Mouse (Mus musculus): Measurements from ENCODE around the gene Ppcdc. TPM values are rescaled to one million over a fixed set of nuclear protein-coding genes. Genes with fewer than 3 reads are reported as not detected.

Ppcdc gene
- 10.7 and 11.5 TPM in 2 replicates for polyA plus RNA-seq (2015; fragmentation: Nextera tagmentation; extraction: Ambion mirVana)

- WGBS (ENCODE audit: insufficient replicate concordance): 2% methylated on average over 32 of the region's 32 CpGs
- H3K4me1 ChIP-seq (ENCODE audit: insufficient read depth): peaks cover 16% of the 10 kb centered on the region
- TF ChIP-seq CTCF (IDR thresholded peaks at IDR 0.05; ENCODE audit: low read depth): no peak
- peak; percentile 53 for TF ChIP-seq EP300 (IDR thresholded peaks at IDR 0.05; ENCODE audit: low read depth)
- DNase-seq (peak; percentile 91), ATAC-seq (peak; percentile 97)
- H3K27me3 ChIP-seq (ENCODE audit: insufficient read depth, low read length): no peaks in the 10 kb centered on the region
- peak within 1 kb of the TSS; percentile 58 for H3K4me3 ChIP-seq (ENCODE audit: low read depth, low read length)
- peak within 1 kb of the TSS; percentile 77 for H3K4me2 ChIP-seq (ENCODE audit: low read depth, low read length)
- peak within 1 kb of the TSS; percentile 77 for H3K27ac ChIP-seq (ENCODE audit: low read depth)
- H3K9ac ChIP-seq (replicated peaks): peak within 1 kb of the TSS; percentile 67
- no peaks in the 10 kb centered on the region for H3K9me3 ChIP-seq (ENCODE audit: low read length)
- no peaks in the 10 kb centered on the region; the same call in 1 of the 2 replicates for H3K36me3 ChIP-seq (replicated peaks; ENCODE audit: insufficient read depth, low read length)
These were observed at the start of gene Ppcdc for GRCm38 (mm10) chr9:57439522-57440295. Ppcdc (minus strand) TSS chr9:57440124.

GRCm38 (mm10) chr9:57487807-57488206 is 47.9 kb upstream of the Ppcdc start:
- Histone ChIP-seq H3K4me2 (ENCODE audit: low read depth, low read length) (no peak overlapping the region), H3K36me3 (replicated peaks; ENCODE audit: insufficient read depth, low read length) (no peaks in the 10 kb centered on the region), H3K4me1 (ENCODE audit: insufficient read depth) (no peaks in the 10 kb centered on the region), H3K27ac (ENCODE audit: low read depth) (no peak overlapping the region), H3K9me3 (ENCODE audit: low read length) (no peaks in the 10 kb centered on the region), H3K9ac (replicated peaks) (no peak overlapping the region), H3K27me3 (ENCODE audit: insufficient read depth, low read length) (no peaks in the 10 kb centered on the region), H3K4me3 (ENCODE audit: low read depth, low read length) (no peak overlapping the region)
- DNase-seq (no peak), ATAC-seq (no peak)
- 50% methylated on average over 7 of the region's 7 CpGs for WGBS (ENCODE audit: insufficient replicate concordance)
- TF ChIP-seq CTCF (IDR thresholded peaks at IDR 0.05; ENCODE audit: low read depth) (no peak), EP300 (IDR thresholded peaks at IDR 0.05; ENCODE audit: low read depth) (no peak)

DNA sequence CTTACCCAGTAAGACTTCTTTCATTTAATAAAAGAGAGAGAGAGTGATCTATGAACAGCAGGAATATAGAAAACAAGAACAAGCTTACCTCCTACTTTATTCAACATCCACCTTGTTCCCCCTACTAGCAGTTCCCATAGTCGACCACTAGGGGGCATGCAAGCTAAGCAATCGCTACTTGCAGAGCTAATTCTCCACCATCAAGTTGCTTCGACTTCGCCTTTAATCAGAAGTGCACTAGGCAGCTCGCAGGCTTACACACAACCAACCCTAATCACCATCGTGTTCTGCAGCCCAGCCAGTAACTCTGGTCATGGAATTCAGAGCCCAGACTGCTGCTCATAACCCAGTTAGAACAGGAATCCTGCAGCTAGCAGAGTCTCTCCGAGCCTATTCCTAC is 45.9 kb upstream of the Ppcdc start:
- Histone ChIP-seq H3K27me3 (ENCODE audit: insufficient read depth, low read length) (no peaks in the 10 kb centered on the region), H3K9ac (replicated peaks) (no peak overlapping the region), H3K36me3 (replicated peaks; ENCODE audit: insufficient read depth, low read length) (no peaks in the 10 kb centered on the region), H3K9me3 (ENCODE audit: low read length) (no peaks in the 10 kb centered on the region), H3K27ac (ENCODE audit: low read depth) (no peak overlapping the region), H3K4me1 (ENCODE audit: insufficient read depth) (no peaks in the 10 kb centered on the region), H3K4me3 (ENCODE audit: low read depth, low read length) (no peak overlapping the region), H3K4me2 (ENCODE audit: low read depth, low read length) (no peak overlapping the region)
- 13% methylated on average over 7 of the region's 7 CpGs for WGBS (ENCODE audit: insufficient replicate concordance)
- ATAC-seq (peak; percentile 49; the same call in 1 of the 2 replicates), DNase-seq (peak; percentile 85)
- TF ChIP-seq EP300 (IDR thresholded peaks at IDR 0.05; ENCODE audit: low read depth): no peak
- TF ChIP-seq CTCF (IDR thresholded peaks at IDR 0.05; ENCODE audit: low read depth): peak; percentile 99

DNA sequence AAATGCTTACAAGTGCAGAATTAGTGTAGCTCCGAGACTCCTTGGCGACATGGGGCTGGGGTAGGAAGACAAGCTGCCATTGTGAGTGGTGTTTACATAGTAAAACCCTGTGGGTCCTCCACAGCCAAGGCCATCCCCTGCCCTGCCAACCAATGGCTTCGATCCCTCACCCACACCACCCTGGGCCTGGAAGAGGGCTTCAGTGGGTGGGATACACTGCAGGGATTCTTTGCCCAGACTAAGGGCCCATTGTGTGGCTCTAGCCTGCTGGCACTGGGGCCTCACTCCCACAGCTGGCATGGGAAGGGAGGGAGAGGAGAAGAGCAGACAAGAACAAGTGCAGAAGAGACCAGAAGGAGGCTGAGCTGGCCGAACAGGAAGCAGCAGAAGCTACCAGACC is 29.0 kb upstream of the Ppcdc start:
- DNase-seq (no peak), ATAC-seq (no peak)
- H3K4me2 ChIP-seq (ENCODE audit: low read depth, low read length): no peak overlapping the region
- no peak overlapping the region for H3K4me3 ChIP-seq (ENCODE audit: low read depth, low read length)
- no peak overlapping the region for H3K9ac ChIP-seq (replicated peaks)
- peaks cover 7% of the 10 kb centered on the region for H3K4me1 ChIP-seq (ENCODE audit: insufficient read depth)
- TF ChIP-seq CTCF (IDR thresholded peaks at IDR 0.05; ENCODE audit: low read depth) (no peak), EP300 (IDR thresholded peaks at IDR 0.05; ENCODE audit: low read depth) (no peak)
- H3K36me3 ChIP-seq (replicated peaks; ENCODE audit: insufficient read depth, low read length): no peaks in the 10 kb centered on the region
- no peaks in the 10 kb centered on the region for H3K9me3 ChIP-seq (ENCODE audit: low read length)
- H3K27me3 ChIP-seq (ENCODE audit: insufficient read depth, low read length): no peaks in the 10 kb centered on the region; the same call in 1 of the 2 replicates
- H3K27ac ChIP-seq (ENCODE audit: low read depth): no peak overlapping the region
- 65% methylated on average over 4 of the region's 4 CpGs for WGBS (ENCODE audit: insufficient replicate concordance)

DNA sequence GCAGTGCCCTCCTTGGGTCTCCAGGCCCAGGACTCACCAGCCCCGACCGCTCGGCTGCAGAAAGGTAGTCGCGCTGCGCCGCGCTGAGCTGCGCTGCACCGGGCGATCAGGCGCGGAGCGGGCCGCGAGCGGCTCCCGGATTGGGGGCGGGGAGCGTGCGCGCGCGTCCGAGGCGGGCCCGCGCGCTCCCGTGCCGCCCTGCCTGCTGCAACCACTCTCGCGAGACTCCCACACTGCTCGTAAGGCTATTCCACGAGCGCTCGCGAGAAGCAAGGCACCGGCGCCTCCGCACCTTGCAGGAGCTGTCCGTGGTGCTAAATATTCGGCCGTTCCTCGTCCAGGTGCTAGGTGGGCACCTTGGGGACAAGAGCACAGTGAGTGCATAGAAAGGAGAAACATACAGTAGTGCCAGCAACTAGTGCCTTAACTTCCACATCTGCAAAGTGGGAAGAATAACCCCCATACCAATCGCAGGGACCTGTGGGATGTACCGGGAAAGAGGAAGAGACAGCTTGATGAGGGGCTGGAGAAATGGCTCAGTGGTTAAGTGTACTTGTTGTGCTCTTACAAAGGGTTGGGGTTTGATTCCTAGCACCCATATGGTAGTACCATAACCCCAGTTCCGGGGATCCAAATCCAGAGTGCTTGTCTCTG is 28.1 kb upstream of the Ppcdc start, which contains the start of gene Scamp5:
Gene Scamp5 (minus strand): TSS at position 165 of the 654 bp plus-strand sequence.
- H3K27me3 ChIP-seq (ENCODE audit: insufficient read depth, low read length): no peaks in the 10 kb centered on the region; the same call in 1 of the 2 replicates
- no peak within 1 kb of the TSS for H3K27ac ChIP-seq (ENCODE audit: low read depth)
- peak; percentile 97 for ATAC-seq
- no peaks in the 10 kb centered on the region for H3K9me3 ChIP-seq (ENCODE audit: low read length)
- WGBS (ENCODE audit: insufficient replicate concordance): 1% methylated on average over 48 of the region's 48 CpGs
- TF ChIP-seq EP300 (IDR thresholded peaks at IDR 0.05; ENCODE audit: low read depth): peak; percentile 29; the same call in 1 of the 2 replicates
- TF ChIP-seq CTCF (IDR thresholded peaks at IDR 0.05; ENCODE audit: low read depth): no peak
- peak within 1 kb of the TSS; percentile 69 for H3K9ac ChIP-seq (replicated peaks)
- peak within 1 kb of the TSS; percentile 88 for H3K4me2 ChIP-seq (ENCODE audit: low read depth, low read length)
- peak within 1 kb of the TSS; percentile 67 for H3K4me3 ChIP-seq (ENCODE audit: low read depth, low read length)
- no peaks in the 10 kb centered on the region for H3K36me3 ChIP-seq (replicated peaks; ENCODE audit: insufficient read depth, low read length)
- DNase-seq: peak; percentile 90
- peaks cover 7% of the 10 kb centered on the region for H3K4me1 ChIP-seq (ENCODE audit: insufficient read depth)

DNA sequence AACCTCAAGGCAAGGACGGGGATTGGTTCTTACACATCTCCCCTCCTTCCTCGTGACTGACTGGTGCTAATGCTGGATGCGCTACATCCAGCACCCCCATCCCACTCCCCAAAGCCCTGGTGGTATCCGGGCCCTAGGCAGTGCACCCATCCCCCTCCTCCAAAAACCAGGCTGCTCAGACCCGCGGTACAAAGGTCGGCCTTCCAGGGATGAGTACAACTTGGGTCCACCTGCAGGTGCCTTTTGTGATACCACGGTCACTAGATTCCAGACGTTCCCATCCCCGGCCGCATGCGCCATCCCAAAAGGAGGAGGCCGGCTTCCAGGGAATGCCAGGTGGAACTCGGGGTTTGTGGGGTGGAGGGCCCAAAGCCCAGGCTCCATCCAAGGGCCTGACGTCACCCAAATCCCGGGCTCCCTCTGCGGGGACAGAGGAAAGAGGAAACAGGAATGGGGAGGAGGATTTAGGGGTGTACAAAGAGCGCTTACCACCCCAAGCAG is 27.4 kb upstream of the Ppcdc start:
- Histone ChIP-seq H3K27ac (ENCODE audit: low read depth) (no peak overlapping the region), H3K36me3 (replicated peaks; ENCODE audit: insufficient read depth, low read length) (no peaks in the 10 kb centered on the region), H3K4me3 (ENCODE audit: low read depth, low read length) (peak overlapping the region; percentile 67), H3K27me3 (ENCODE audit: insufficient read depth, low read length) (no peaks in the 10 kb centered on the region; the same call in 1 of the 2 replicates), H3K9me3 (ENCODE audit: low read length) (no peaks in the 10 kb centered on the region), H3K9ac (replicated peaks) (peak overlapping the region; percentile 69), H3K4me1 (ENCODE audit: insufficient read depth) (peaks cover 10% of the 10 kb centered on the region), H3K4me2 (ENCODE audit: low read depth, low read length) (peak overlapping the region; percentile 88)
- ATAC-seq (peak; percentile 42), DNase-seq (peak; percentile 41)
- TF ChIP-seq EP300 (IDR thresholded peaks at IDR 0.05; ENCODE audit: low read depth): no peak
- no peak for TF ChIP-seq CTCF (IDR thresholded peaks at IDR 0.05; ENCODE audit: low read depth)
- WGBS (ENCODE audit: insufficient replicate concordance): 9% methylated on average over 18 of the region's 18 CpGs
